Mouse (Mus musculus) midbrain, embryonic 10.5 days (tissue): Measurements from ENCODE around the gene Zar1l. TPM values are rescaled to one million over a fixed set of nuclear protein-coding genes. Genes with fewer than 3 reads are reported as not detected.

Source experiments
- DNase-seq: peaks from one replicate; pipeline ENCODE4 v3.0.0-alpha.2; 2017; ENCODE audit warnings: low spot score
- H3K27ac ChIP-seq: fragments of 300-500 bp; sonication (generic); replicated peaks from 2 replicates; pipeline ENCODE4 v1.5.1; 2016; ENCODE audit warnings: mild to moderate bottlenecking
- H3K27me3 ChIP-seq: fragments of 300-500 bp; sonication (generic); 2 replicates; pipeline ENCODE4 v1.6.1; 2016; ENCODE audit warnings: low read depth, mild to moderate bottlenecking; ENCODE audit not compliant: poor library complexity, severe bottlenecking
- H3K36me3 ChIP-seq: fragments of 300-500 bp; sonication (generic); 2 replicates; pipeline ENCODE4 v1.6.1; 2016; ENCODE audit warnings: mild to moderate bottlenecking, moderate library complexity
- H3K4me1 ChIP-seq: fragments of 300-500 bp; sonication (generic); 2 replicates; pipeline ENCODE4 v1.6.1; 2016
- H3K4me3 ChIP-seq: fragments of 300-500 bp; sonication (generic); 2 replicates; pipeline ENCODE4 v1.5.1; 2016; ENCODE audit warnings: mild to moderate bottlenecking, moderate library complexity
- H3K9me3 ChIP-seq: fragments of 300-500 bp; sonication (generic); replicated peaks from 2 replicates; pipeline ENCODE4 v1.6.1; 2016; ENCODE audit warnings: mild to moderate bottlenecking
- WGBS: fragments of 180-500 bp; shearing (Covaris S2); methylation state at CpG from one replicate; pipeline ENCODE4 v1.1.7; 2016; 5-methylcytosine and 5-hydroxymethylcytosine counted together
- polyA plus RNA-seq: library from polyadenylated mRNA; unstranded; fragments of >200 nt; fragmentation: Nextera tagmentation; extraction: Ambion mirVana; gene quantifications from 2 replicates; pipeline ENCODE4 v1.2.1, GENCODE M21; 2016

The Zar1l gene
- polyA plus RNA-seq, 1 experiment from 2014 or later, result not detected

GRCm38 (mm10) chr5:150468431-150468830 is 49.5 kb downstream of the Zar1l start:
- no peak for DNase-seq
- Histone ChIP-seq H3K27ac (no peak overlapping the region), H3K4me3 (no peak overlapping the region), H3K36me3 (no peaks in the 10 kb centered on the region), H3K9me3 (no peaks in the 10 kb centered on the region), H3K4me1 (peaks cover 6% of the 10 kb centered on the region), H3K27me3 (no peaks in the 10 kb centered on the region)
- 78% methylated on average over 6 of the region's 6 CpGs for WGBS

DNA sequence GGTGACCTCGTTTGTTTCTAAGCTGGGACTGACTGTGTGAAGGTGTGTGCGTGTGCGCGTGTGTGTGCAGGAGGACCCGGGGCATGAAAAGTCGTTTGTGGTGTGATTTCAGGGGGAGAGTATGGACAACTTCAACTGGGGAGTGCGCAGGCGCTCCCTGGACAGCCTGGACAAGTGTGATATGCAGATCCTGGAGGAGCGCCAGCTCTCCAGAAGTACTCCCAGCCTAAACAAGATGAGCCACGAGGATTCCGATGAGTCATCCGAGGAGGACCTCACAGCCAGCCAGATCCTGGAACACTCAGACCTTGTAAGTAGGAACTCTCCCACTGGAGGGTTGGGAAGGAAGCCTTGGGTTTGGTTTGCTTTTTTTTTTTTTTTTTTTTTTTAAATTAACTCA is 51.8 kb downstream of the Zar1l start:
- Histone ChIP-seq H3K27me3 (no peaks in the 10 kb centered on the region), H3K4me3 (no peak overlapping the region), H3K9me3 (no peaks in the 10 kb centered on the region), H3K4me1 (peaks cover 6% of the 10 kb centered on the region), H3K36me3 (no peaks in the 10 kb centered on the region), H3K27ac (no peak overlapping the region)
- WGBS, result 86% methylated on average over 12 of the region's 12 CpGs
- DNase-seq, result no peak

DNA sequence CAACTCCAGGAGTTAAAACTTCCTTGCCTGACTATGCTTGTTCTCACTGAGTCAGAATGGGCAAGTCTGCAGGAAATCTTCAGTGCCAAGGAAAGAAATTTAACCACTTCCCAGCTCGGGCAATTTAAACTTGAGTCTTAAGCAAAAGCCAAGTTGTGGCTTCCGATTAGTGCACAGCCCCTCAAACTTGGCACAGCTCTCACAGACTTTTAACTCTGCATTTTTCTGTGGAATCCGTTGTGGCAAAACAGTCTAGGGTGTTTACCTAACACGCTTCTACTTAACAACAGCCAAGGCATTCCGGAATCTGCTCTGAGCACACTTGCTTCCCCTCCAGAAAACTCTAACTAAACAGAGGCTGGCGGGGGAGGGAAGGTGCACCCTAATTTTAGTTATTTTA is 52.7 kb downstream of the Zar1l start:
- Histone ChIP-seq H3K36me3 (no peaks in the 10 kb centered on the region), H3K4me1 (peaks cover 6% of the 10 kb centered on the region), H3K9me3 (no peaks in the 10 kb centered on the region), H3K27ac (no peak overlapping the region), H3K27me3 (no peaks in the 10 kb centered on the region), H3K4me3 (no peak overlapping the region)
- no peak for DNase-seq
- WGBS, result 92% methylated on average over 6 of the region's 6 CpGs

DNA sequence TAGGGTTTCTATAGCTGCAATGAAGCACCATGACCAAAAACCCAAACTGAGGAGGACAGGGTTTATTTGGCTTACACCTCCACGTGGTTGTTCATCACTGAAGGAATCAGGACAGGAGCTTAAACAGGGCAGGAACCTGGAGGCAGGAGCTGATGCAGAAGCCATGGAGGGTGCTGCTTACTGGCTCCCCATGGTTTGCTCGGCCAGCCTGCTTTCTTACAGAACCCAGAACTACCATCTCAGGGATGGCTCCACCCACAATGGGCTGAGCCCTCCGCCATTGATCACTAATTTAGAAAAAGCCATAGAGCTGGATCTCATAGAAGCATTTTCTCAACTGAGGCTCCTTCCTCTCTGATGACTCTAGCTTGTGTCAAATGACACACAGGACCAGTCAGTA is 53.2 kb downstream of the Zar1l start:
- Histone ChIP-seq H3K36me3 (0 out of 2 replicates have a peak, but pooled peaks cover 2% of the 10 kb centered on the region), H3K9me3 (0 out of 2 replicates have a peak, but pooled peaks cover 3% of the 10 kb centered on the region), H3K4me3 (no peak overlapping the region), H3K27me3 (no peaks in the 10 kb centered on the region), H3K4me1 (peaks cover 6% of the 10 kb centered on the region), H3K27ac (no peak overlapping the region)
- DNase-seq, result no peak
- 63% methylated on average over 3 of the region's 3 CpGs for WGBS

DNA sequence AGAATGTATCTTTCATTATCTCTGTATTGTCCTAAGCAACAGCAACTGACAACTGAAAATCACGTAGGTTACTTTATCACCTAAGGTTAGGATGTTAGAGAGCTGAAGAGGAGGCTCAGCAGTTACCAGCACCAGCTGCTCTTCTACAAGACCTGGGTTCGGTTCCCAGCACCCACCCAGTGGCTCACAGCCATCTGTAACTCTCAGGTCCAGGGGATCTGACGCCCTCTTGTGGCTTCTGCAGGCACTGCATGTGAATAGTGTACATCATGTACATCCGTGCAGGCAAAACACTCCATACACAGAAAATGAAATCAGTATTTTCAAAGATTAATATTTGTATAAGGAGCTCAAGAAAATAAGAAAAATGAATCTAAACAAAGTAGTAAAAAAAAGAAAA is 58.2 kb downstream of the Zar1l start:
- Histone ChIP-seq H3K4me3 (no peak overlapping the region), H3K36me3 (0 out of 2 replicates have a peak, but pooled peaks cover 3% of the 10 kb centered on the region), H3K27me3 (no peaks in the 10 kb centered on the region), H3K9me3 (0 out of 2 replicates have a peak, but pooled peaks cover 7% of the 10 kb centered on the region), H3K4me1 (no peaks in the 10 kb centered on the region), H3K27ac (no peak overlapping the region)
- DNase-seq, result no peak
- WGBS, result 76% methylated on average over 4 of the region's 4 CpGs

- Histone ChIP-seq H3K4me3 (no peak overlapping the region), H3K36me3 (peaks cover 3% of the 10 kb centered on the region; the same call in 1 of the 2 replicates), H3K9me3 (peaks cover 20% of the 10 kb centered on the region; the same call in 1 of the 2 replicates), H3K27me3 (no peaks in the 10 kb centered on the region), H3K27ac (no peak overlapping the region), H3K4me1 (no peaks in the 10 kb centered on the region)
- WGBS, result 87% methylated on average over 17 of the region's 17 CpGs
- no peak for DNase-seq
Observed at GRCm38 (mm10) chr5:150457904-150458739, 59.8 kb downstream of the Zar1l start.

DNA sequence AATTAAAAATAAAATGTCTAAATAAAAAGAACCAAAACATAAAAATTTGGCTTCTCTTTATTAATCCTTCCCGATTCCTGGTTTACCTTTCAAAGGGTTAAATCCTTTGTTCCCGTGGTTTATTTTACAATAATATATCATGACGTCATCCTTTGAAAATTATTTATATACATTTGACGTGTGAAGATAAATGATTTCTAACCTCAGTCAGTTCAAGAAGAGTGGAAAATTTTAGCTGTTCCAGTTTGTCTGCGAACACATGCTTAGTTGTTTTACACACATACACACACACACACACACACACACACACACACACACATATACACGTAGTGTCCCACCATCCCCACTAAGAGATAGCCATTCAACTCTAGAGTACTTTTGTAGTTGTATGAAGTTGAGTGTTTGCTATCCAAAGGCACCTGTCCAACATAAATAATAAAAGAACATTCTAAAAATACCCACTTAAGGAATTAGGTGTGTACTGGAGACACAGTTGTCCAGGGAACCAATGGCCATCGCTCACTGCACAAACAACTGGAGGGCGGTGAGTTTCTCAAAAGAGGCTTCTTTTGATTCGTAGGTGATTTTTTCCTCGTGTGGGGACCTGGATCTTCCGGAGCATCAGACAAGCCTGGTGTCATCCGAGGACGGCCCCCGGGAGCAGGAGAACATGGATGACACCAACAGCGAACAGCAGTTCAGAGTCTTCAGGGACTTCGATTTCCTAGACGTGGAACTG is 60.6 kb downstream of the Zar1l start:
- WGBS, result 94% methylated on average over 17 of the region's 17 CpGs

More for the DNA sequence above, 60.6 kb downstream of the Zar1l start:
- H3K36me3 ChIP-seq, result peaks cover 4% of the 10 kb centered on the region; the same call in 1 of the 2 replicates
- H3K27ac ChIP-seq, result no peak overlapping the region
- H3K4me3 ChIP-seq, result no peak overlapping the region
- H3K27me3 ChIP-seq, result no peaks in the 10 kb centered on the region
- H3K4me1 ChIP-seq, result no peaks in the 10 kb centered on the region
- H3K9me3 ChIP-seq, result peaks cover 26% of the 10 kb centered on the region
- no peak for DNase-seq

Other genes with a start within 250 kb of the Zar1l start
- 34.9 and 36.1 TPM in 2 replicates for gene Brca2, start 4.5 kb upstream of the Zar1l start, polyA plus RNA-seq
- gene N4bp2l1, start 79.0 kb upstream of the Zar1l start, polyA plus RNA-seq, result 1.9 and 2.5 TPM in 2 replicates
- gene N4bp2l2, start 148.0 kb upstream of the Zar1l start, polyA plus RNA-seq, result 30.3 and 30.4 TPM in 2 replicates
- 36.2 and 37.8 TPM in 2 replicates for gene Pds5b, start 155.6 kb upstream of the Zar1l start, polyA plus RNA-seq